Mouse (Mus musculus) lung, embryonic 14.5 days (tissue): ENCODE measurements around the gene Ica1l. TPM values are rescaled to one million over a fixed set of nuclear protein-coding genes. Genes with fewer than 3 reads are reported as not detected.

Experiments used
- ATAC-seq: fragments of 200-750 bp; cut with Nextera tagmentation; 2 replicates; pipeline ENCODE4 v1.8.0; 2017; ENCODE audit warnings: mild to moderate bottlenecking, moderate TSS enrichment, moderate library complexity; ENCODE audit not compliant: insufficient read depth
- DNase-seq: peaks from one replicate; pipeline ENCODE4 v3.0.0-alpha.2; 2015
- H3K27ac ChIP-seq: fragments of 300-500 bp; sonication (generic); 2 replicates; pipeline ENCODE4 v1.5.1; 2014; ENCODE audit warnings: low read depth, mild to moderate bottlenecking, moderate library complexity
- H3K27me3 ChIP-seq: fragments of 300-500 bp; sonication (generic); 2 replicates; pipeline ENCODE4 v1.6.1; 2014; ENCODE audit warnings: low read length, control low read depth; ENCODE audit not compliant: insufficient read depth
- H3K36me3 ChIP-seq: fragments of 300-500 bp; sonication (generic); 2 replicates; pipeline ENCODE4 v1.6.1; 2014; ENCODE audit warnings: control low read depth; ENCODE audit not compliant: insufficient read depth
- H3K4me1 ChIP-seq: fragments of 300-500 bp; sonication (generic); 2 replicates; pipeline ENCODE4 v1.6.1; 2014; ENCODE audit warnings: antibody characterized with exemption, control low read depth; ENCODE audit not compliant: insufficient read depth
- H3K4me2 ChIP-seq: fragments of 300-500 bp; sonication (generic); 2 replicates; pipeline ENCODE4 v1.6.1; 2014; ENCODE audit warnings: mild to moderate bottlenecking
- H3K4me3 ChIP-seq: fragments of 300-500 bp; sonication (generic); 2 replicates; pipeline ENCODE4 v1.5.1; 2014; ENCODE audit warnings: low read depth, low read length
- H3K9ac ChIP-seq: fragments of 300-500 bp; sonication (generic); 2 replicates; pipeline ENCODE4 v1.6.1; 2014
- H3K9me3 ChIP-seq: fragments of 300-500 bp; sonication (generic); 2 replicates; pipeline ENCODE4 v1.6.1; 2016; ENCODE audit warnings: low read depth, low read length, control low read depth
- CTCF ChIP-seq: IDR thresholded peaks from 2 replicates; pipeline ENCODE4 v1.5.1; 2016; ENCODE audit warnings: antibody characterized with exemption, low read depth
- WGBS: fragments of 180-500 bp; shearing (Covaris S2); extraction: QIAGEN DNeasy Blood & Tissue Kit; methylation state at CpG from one replicate; pipeline ENCODE4 v1.1.7; 2014; 5-methylcytosine and 5-hydroxymethylcytosine counted together
- polyA plus RNA-seq: library from polyadenylated mRNA; unstranded; fragments of >200 nt; fragmentation: Nextera tagmentation; extraction: Ambion mirVana; gene quantifications from 2 replicates; pipeline ENCODE4 v1.2.1, GENCODE M21; 2014

The Ica1l gene
- polyA plus RNA-seq, 1 experiment from 2014 or later = 0.57 TPM

GRCm38 (mm10) chr1:60044595-60044994, 1.6 kb upstream of the Ica1l start:
- no peak for DNase-seq
- Histone ChIP-seq H3K36me3 (no peaks in the 10 kb centered on the region), H3K9ac (no peak overlapping the region), H3K4me1 (no peaks in the 10 kb centered on the region), H3K4me2 (no peak overlapping the region), H3K4me3 (no peak overlapping the region), H3K9me3 (no peaks in the 10 kb centered on the region), H3K27me3 (peaks cover 8% of the 10 kb centered on the region), H3K27ac (no peak overlapping the region)
- no peak for ATAC-seq
- 80% methylated on average over 1 of the region's 1 CpGs for WGBS
- no peak for TF ChIP-seq CTCF

- peak overlapping the region; percentile 95 for H3K4me2 ChIP-seq
- ATAC-seq = no peak
- no peaks in the 10 kb centered on the region for H3K4me1 ChIP-seq
- no peak for DNase-seq
- H3K9me3 ChIP-seq = no peaks in the 10 kb centered on the region
- no peak for TF ChIP-seq CTCF
- H3K36me3 ChIP-seq = no peaks in the 10 kb centered on the region
- H3K4me3 ChIP-seq = peak overlapping the region; percentile 66
- H3K9ac ChIP-seq = peak overlapping the region; percentile 67
- 5% methylated on average over 19 of the region's 19 CpGs for WGBS
- peaks cover 8% of the 10 kb centered on the region for H3K27me3 ChIP-seq
- no peak overlapping the region for H3K27ac ChIP-seq
Measured at GRCm38 (mm10) chr1:60042398-60042795, 587 bp downstream of the Ica1l start.

GRCm38 (mm10) chr1:60035044-60035443, 7.9 kb downstream of the Ica1l start:
- WGBS = 94% methylated on average over 2 of the region's 2 CpGs
- no peak for ATAC-seq

GRCm38 (mm10) chr1:60017031-60017469, 25.9 kb downstream of the Ica1l start:
- Histone ChIP-seq H3K4me2 (no peak overlapping the region), H3K27me3 (no peaks in the 10 kb centered on the region), H3K4me1 (no peaks in the 10 kb centered on the region), H3K36me3 (no peaks in the 10 kb centered on the region), H3K27ac (no peak overlapping the region), H3K9ac (no peak overlapping the region), H3K9me3 (no peaks in the 10 kb centered on the region), H3K4me3 (no peak overlapping the region)
- WGBS = 79% methylated on average over 1 of the region's 1 CpGs
- TF ChIP-seq CTCF = no peak
- no peak for ATAC-seq
- no peak for DNase-seq

More at GRCm38 (mm10) chr1:60035044-60035443, 7.9 kb downstream of the Ica1l start:
- Histone ChIP-seq H3K9ac (no peak overlapping the region), H3K27ac (no peak overlapping the region), H3K4me2 (no peak overlapping the region), H3K9me3 (no peaks in the 10 kb centered on the region), H3K27me3 (no peaks in the 10 kb centered on the region), H3K4me1 (no peaks in the 10 kb centered on the region), H3K36me3 (no peaks in the 10 kb centered on the region), H3K4me3 (no peak overlapping the region)
- no peak for TF ChIP-seq CTCF
- DNase-seq = no peak

- DNase-seq (no peak), ATAC-seq (no peak)
- H3K9me3 ChIP-seq = no peaks in the 10 kb centered on the region
Measured at GRCm38 (mm10) chr1:60016136-60016611, 26.8 kb downstream of the Ica1l start.

GRCm38 (mm10) chr1:60015511-60015910, 27.5 kb downstream of the Ica1l start:
- TF ChIP-seq CTCF = no peak
- DNase-seq (no peak), ATAC-seq (no peak)
- Histone ChIP-seq H3K36me3 (no peaks in the 10 kb centered on the region), H3K27me3 (no peaks in the 10 kb centered on the region), H3K9ac (no peak overlapping the region), H3K4me2 (no peak overlapping the region), H3K4me3 (no peak overlapping the region), H3K9me3 (no peaks in the 10 kb centered on the region), H3K4me1 (no peaks in the 10 kb centered on the region), H3K27ac (no peak overlapping the region)
- WGBS = 72% methylated on average over 6 of the region's 6 CpGs

More at GRCm38 (mm10) chr1:60016136-60016611, 26.8 kb downstream of the Ica1l start:
- no peak overlapping the region for H3K4me2 ChIP-seq
- no peak overlapping the region for H3K9ac ChIP-seq
- no peak overlapping the region for H3K27ac ChIP-seq
- TF ChIP-seq CTCF = no peak
- H3K4me3 ChIP-seq = no peak overlapping the region
- no peaks in the 10 kb centered on the region for H3K27me3 ChIP-seq
- H3K36me3 ChIP-seq = no peaks in the 10 kb centered on the region
- no peaks in the 10 kb centered on the region for H3K4me1 ChIP-seq
- WGBS = 63% methylated on average over 5 of the region's 5 CpGs

- H3K4me2 ChIP-seq = no peak overlapping the region
- H3K9ac ChIP-seq = no peak overlapping the region
- WGBS = 85% methylated on average over 10 of the region's 10 CpGs
- H3K4me3 ChIP-seq = no peak overlapping the region
- H3K9me3 ChIP-seq = no peaks in the 10 kb centered on the region
- DNase-seq (no peak), ATAC-seq (no peak)
- no peak overlapping the region for H3K27ac ChIP-seq
- H3K36me3 ChIP-seq = no peaks in the 10 kb centered on the region
- no peaks in the 10 kb centered on the region for H3K27me3 ChIP-seq
- TF ChIP-seq CTCF = no peak
- no peaks in the 10 kb centered on the region for H3K4me1 ChIP-seq
Measured at GRCm38 (mm10) chr1:60013779-60014178, 29.2 kb downstream of the Ica1l start.

- DNase-seq (no peak), ATAC-seq (no peak)
- Histone ChIP-seq H3K36me3 (no peaks in the 10 kb centered on the region), H3K4me1 (no peaks in the 10 kb centered on the region), H3K4me3 (no peak overlapping the region), H3K9ac (no peak overlapping the region), H3K27ac (no peak overlapping the region), H3K9me3 (no peaks in the 10 kb centered on the region), H3K4me2 (no peak overlapping the region), H3K27me3 (no peaks in the 10 kb centered on the region)
- WGBS = 84% methylated on average over 2 of the region's 2 CpGs
- no peak for TF ChIP-seq CTCF
Measured at GRCm38 (mm10) chr1:60008743-60009142, 34.2 kb downstream of the Ica1l start.
